Mouse (Mus musculus) CH12.LX (cell line): Measurements from ENCODE around the gene Fez2. TPM values are rescaled to one million over a fixed set of nuclear protein-coding genes. Genes with fewer than 3 reads are reported as not detected.

Experiments used
- DNase-seq: peaks from one replicate; pipeline ENCODE4 v3.0.0-alpha.2; 2013; ENCODE audit errors: extremely low read depth
- H3K27ac ChIP-seq: 2 replicates; pipeline ENCODE4 v1.5.1; 2012; ENCODE audit warnings: low read depth, mild to moderate bottlenecking, control low read depth, moderate library complexity; ENCODE audit not compliant: insufficient read depth
- H3K27me3 ChIP-seq: replicated peaks from 2 replicates; pipeline ENCODE3; 2012; ENCODE audit warnings: inconsistent platforms
- H3K36me3 ChIP-seq, 2 experiments: replicated peaks in 1 of 2; 2 replicates each; pipeline versions ENCODE3 to v1.6.1; 2012; ENCODE audit warnings: inconsistent platforms in 1 of 2, low read length in 1 of 2, mild to moderate bottlenecking in 1 of 2, mixed read lengths in 1 of 2, moderate library complexity in 1 of 2; ENCODE audit not compliant: control insufficient read depth in 1 of 2, insufficient read depth in 1 of 2
- H3K4me1 ChIP-seq, 2 experiments: 2 replicates each; pipeline ENCODE4 v1.6.1; 2012; ENCODE audit warnings: inconsistent platforms in 1 of 2, moderate library complexity in 1 of 2; ENCODE audit not compliant: insufficient read depth in 2 of 2, control insufficient read depth in 1 of 2
- H3K4me2 ChIP-seq: 2 replicates; pipeline ENCODE4 v1.6.1; 2012; ENCODE audit warnings: low read depth, mild to moderate bottlenecking, control low read depth; ENCODE audit not compliant: poor library complexity, insufficient read depth, severe bottlenecking
- H3K4me3 ChIP-seq, 3 experiments: fragments of 150-350 bp in 1 of 3; sonication (generic) in 1 of 3; replicated peaks in 1 of 3; 2 replicates each; pipeline versions ENCODE3 to v1.5.1; 2011 to 2012; ENCODE audit warnings: low read depth in 2 of 3, low read length in 2 of 3, mild to moderate bottlenecking in 2 of 3, moderate library complexity in 2 of 3, control low read depth in 1 of 3, improper control_type of control experiment in 1 of 3, inconsistent platforms in 1 of 3, mixed read lengths in 1 of 3; ENCODE audit not compliant: poor library complexity in 1 of 3
- H3K79me2 ChIP-seq: replicated peaks from 2 replicates; pipeline ENCODE4 v1.6.1; 2012; ENCODE audit warnings: mild to moderate bottlenecking, moderate library complexity; ENCODE audit not compliant: control insufficient read depth, poor library complexity, insufficient read depth, severe bottlenecking; ENCODE audit errors: extremely low read depth
- H3K9ac ChIP-seq: 2 replicates; pipeline ENCODE4 v1.6.1; 2012; ENCODE audit warnings: low read depth, mild to moderate bottlenecking, control low read depth, moderate library complexity; ENCODE audit not compliant: insufficient read depth
- H3K9me3 ChIP-seq: replicated peaks from 2 replicates; pipeline ENCODE3; 2012; ENCODE audit warnings: low read length, inconsistent platforms, mixed read lengths
- BHLHE40 ChIP-seq: IDR thresholded peaks from 2 replicates; pipeline ENCODE4 v1.6.1; 2011; ENCODE audit warnings: mild to moderate bottlenecking, low read depth, low read length, improper control_type of control experiment
- CHD1 ChIP-seq: IDR thresholded peaks from 2 replicates; pipeline ENCODE4 v1.6.1; 2012; ENCODE audit warnings: low read depth, low read length, improper control_type of control experiment, inconsistent platforms
- CHD2 ChIP-seq: IDR thresholded peaks from 2 replicates; pipeline ENCODE4 v1.6.1; 2011; ENCODE audit warnings: low read length, improper control_type of control experiment
- CTCF ChIP-seq, 2 experiments: IDR thresholded peaks in 1 of 2; conservative IDR thresholded peaks in 1 of 2; 2 replicates each; pipeline ENCODE4 v1.5.1; 2011 to 2012; ENCODE audit warnings: low read depth in 2 of 2, low read length in 2 of 2, improper control_type of control experiment in 1 of 2, inconsistent platforms in 1 of 2, mild to moderate bottlenecking in 1 of 2, moderate library complexity in 1 of 2
- E2F4 ChIP-seq: IDR thresholded peaks from 2 replicates; pipeline ENCODE4 v1.6.1; 2011; ENCODE audit warnings: low read depth, low read length, improper control_type of control experiment; ENCODE audit not compliant: insufficient replicate concordance
- ELF1 ChIP-seq: IDR thresholded peaks from 2 replicates; pipeline ENCODE4 v1.6.1; 2014; ENCODE audit warnings: low read depth, mild to moderate bottlenecking, inconsistent platforms, low read length, improper control_type of control experiment
- EP300 ChIP-seq: IDR thresholded peaks from 2 replicates; pipeline ENCODE4 v1.6.1; 2011; ENCODE audit warnings: low read length, improper control_type of control experiment
- ETS1 ChIP-seq: conservative IDR thresholded peaks from 2 replicates; pipeline ENCODE4 v1.6.1; 2012; ENCODE audit warnings: low read depth, mild to moderate bottlenecking, inconsistent platforms, low read length, improper control_type of control experiment, moderate library complexity
- GABPA ChIP-seq: IDR thresholded peaks from 2 replicates; pipeline ENCODE4 v1.6.1; 2012; ENCODE audit warnings: low read depth, low read length, improper control_type of control experiment, inconsistent platforms; ENCODE audit not compliant: insufficient replicate concordance
- HCFC1 ChIP-seq: IDR thresholded peaks from 2 replicates; pipeline ENCODE4 v1.6.1; 2012; ENCODE audit warnings: low read depth, mild to moderate bottlenecking, inconsistent platforms, low read length, improper control_type of control experiment
- IRF4 ChIP-seq: IDR thresholded peaks from 2 replicates; pipeline ENCODE4 v1.6.1; 2014; ENCODE audit warnings: low read depth, mild to moderate bottlenecking, inconsistent platforms, low read length, improper control_type of control experiment
- JUN ChIP-seq: IDR thresholded peaks from 2 replicates; pipeline ENCODE4 v1.6.1; 2011; ENCODE audit warnings: low read depth, mild to moderate bottlenecking, low read length, improper control_type of control experiment, moderate library complexity; ENCODE audit not compliant: insufficient read depth
- JUND ChIP-seq: conservative IDR thresholded peaks from 2 replicates; pipeline ENCODE4 v1.6.1; 2011; ENCODE audit warnings: low read depth, low read length, improper control_type of control experiment
- MAX ChIP-seq: IDR thresholded peaks from 2 replicates; pipeline ENCODE4 v1.6.1; 2011; ENCODE audit warnings: low read length, improper control_type of control experiment
- MEF2A ChIP-seq: IDR thresholded peaks from 2 replicates; pipeline ENCODE4 v1.6.1; 2014; ENCODE audit warnings: low read depth, mild to moderate bottlenecking, inconsistent platforms, low read length, improper control_type of control experiment, borderline replicate concordance
- MXI1 ChIP-seq: IDR thresholded peaks from 2 replicates; pipeline ENCODE4 v1.6.1; 2011; ENCODE audit warnings: mild to moderate bottlenecking, low read depth, low read length, improper control_type of control experiment
- MYC ChIP-seq: IDR thresholded peaks from 2 replicates; pipeline ENCODE4 v1.6.1; 2011; ENCODE audit warnings: low read depth, mild to moderate bottlenecking, improper control_type of control experiment, low read length
- NELFE ChIP-seq: IDR thresholded peaks from 2 replicates; pipeline ENCODE4 v1.6.1; 2011; ENCODE audit warnings: low read depth, low read length, improper control_type of control experiment
- NRF1 ChIP-seq: IDR thresholded peaks from 2 replicates; pipeline ENCODE4 v1.6.1; 2014; ENCODE audit warnings: low read depth, mild to moderate bottlenecking, inconsistent platforms, low read length, improper control_type of control experiment, moderate library complexity
- PAX5 ChIP-seq: IDR thresholded peaks from 2 replicates; pipeline ENCODE4 v1.6.1; 2012; ENCODE audit warnings: low read length, inconsistent platforms, mixed read lengths
- POLR2A ChIP-seq: IDR thresholded peaks from 2 replicates; pipeline ENCODE4 v1.6.1; 2011; ENCODE audit warnings: low read depth, mild to moderate bottlenecking, improper control_type of control experiment, low read length
- RAD21 ChIP-seq: IDR thresholded peaks from 2 replicates; pipeline ENCODE4 v1.6.1; 2011; ENCODE audit warnings: low read depth, mild to moderate bottlenecking, low read length, improper control_type of control experiment, moderate library complexity
- RCOR1 ChIP-seq: conservative IDR thresholded peaks from 2 replicates; pipeline ENCODE4 v1.6.1; 2012; ENCODE audit warnings: low read depth, mild to moderate bottlenecking, inconsistent platforms, low read length, improper control_type of control experiment
- SIN3A ChIP-seq: IDR thresholded peaks from 2 replicates; pipeline ENCODE4 v1.6.1; 2012; ENCODE audit warnings: low read length, improper control_type of control experiment, inconsistent platforms
- TBP ChIP-seq: conservative IDR thresholded peaks from 2 replicates; pipeline ENCODE4 v1.6.1; 2011; ENCODE audit warnings: low read depth, low read length, improper control_type of control experiment
- UBTF ChIP-seq: IDR thresholded peaks from 2 replicates; pipeline ENCODE4 v1.6.1; 2012; ENCODE audit warnings: low read depth, mild to moderate bottlenecking, inconsistent platforms, low read length, improper control_type of control experiment, moderate library complexity
- USF1 ChIP-seq: IDR thresholded peaks from 2 replicates; pipeline ENCODE4 v1.6.1; 2014; ENCODE audit warnings: low read depth, mild to moderate bottlenecking, inconsistent platforms, low read length, improper control_type of control experiment
- ZC3H11A ChIP-seq: IDR thresholded peaks from 2 replicates; pipeline ENCODE4 v1.6.1; 2012; ENCODE audit warnings: low read depth, mild to moderate bottlenecking, inconsistent platforms, low read length, improper control_type of control experiment
- ZMIZ1 ChIP-seq: IDR thresholded peaks from 2 replicates; pipeline ENCODE4 v1.6.1; 2012; ENCODE audit warnings: low read depth, mild to moderate bottlenecking, inconsistent platforms, low read length, improper control_type of control experiment
- ZNF384 ChIP-seq: IDR thresholded peaks from 2 replicates; pipeline ENCODE4 v1.6.1; 2012; ENCODE audit warnings: low read depth, low read length, improper control_type of control experiment, inconsistent platforms
- dilution Hi-C: fragments of 300-500 bp; cut with MboI; formaldehyde crosslinking; loops from 2 replicates; pipeline ENCODE4 v1.14.3; 2020; ENCODE audit warnings: low sequenced_read_pairs; ENCODE audit not compliant: extremely low pct_unique_long_range_greater_than_20kb, extremely low pct_ligation_motif_present
- in situ Hi-C: fragments of 300-500 bp; cut with MboI; formaldehyde crosslinking; loops from 3 replicates; pipeline ENCODE4 v1.14.3; 2019; ENCODE audit warnings: low sequenced_read_pairs, low pct_ligation_motif_present, low pct_unique_long_range_greater_than_20kb, mixed read lengths
- polyA plus RNA-seq: library from polyadenylated mRNA; unstranded; fragments of >175 nt; gene quantifications from 2 replicates; pipeline ENCODE4 v1.2.1, GENCODE M21; 2012; ENCODE audit warnings: low read depth; ENCODE audit not compliant: insufficient read length
- total RNA-seq, 2 experiments: library from RNA; depleted of rRNA; stranded (reverse); fragments of 300-350 nt in 1 of 2; fragments of >200 nt in 1 of 2; gene quantifications; 2 replicates each; pipeline ENCODE4 v1.2.3; 2012 to 2014

Gene Fez2
- total and polyA plus RNA-seq, 3 experiments, result 13.5 to 18.7 (median 14.2) TPM

- H3K4me3 ChIP-seq, result no peak overlapping the region
- peaks cover 15 to 42% of the 10 kb centered on the region in 2 experiments for H3K4me1 ChIP-seq
- no peak overlapping the region for H3K27ac ChIP-seq
- no peak for DNase-seq
- dilution Hi-C loops, result no loop called here
- TF ChIP-seq BHLHE40 (peak; percentile 53), ETS1 (no peak), SIN3A (no peak)
- H3K36me3 ChIP-seq, result peaks cover 47 to 72% of the 10 kb centered on the region in 2 experiments
- no peaks in the 10 kb centered on the region for H3K79me2 ChIP-seq
- no peak overlapping the region for H3K4me2 ChIP-seq
- no peak overlapping the region for H3K9ac ChIP-seq
- in situ Hi-C loops, result loop anchor here (5.0 kb wide), 1 partner anchor 167 kb away; no protein-coding TSS in a partner anchor
- no peaks in the 10 kb centered on the region for H3K9me3 ChIP-seq
- H3K27me3 ChIP-seq, result no peaks in the 10 kb centered on the region
Measured at GRCm38 (mm10) chr17:78364555-78365302, 53.2 kb downstream of the Fez2 start.

GRCm38 (mm10) chr17:78361939-78362728 lies 55.8 kb downstream of the Fez2 start:
- peak overlapping the region; percentile 77 for H3K4me2 ChIP-seq
- H3K79me2 ChIP-seq, result no peaks in the 10 kb centered on the region
- no peaks in the 10 kb centered on the region for H3K27me3 ChIP-seq
- dilution Hi-C loops, result no loop called here
- H3K4me3 ChIP-seq, result peak overlapping the region in 2 of 3 experiments; percentile 22 to 29
- in situ Hi-C loops, result no loop called here
- peak; percentile 87 for DNase-seq
- H3K27ac ChIP-seq, result peak overlapping the region; percentile 81
- H3K36me3 ChIP-seq, result peaks cover 40 to 65% of the 10 kb centered on the region in 2 experiments
- no peaks in the 10 kb centered on the region for H3K9me3 ChIP-seq
- peak overlapping the region; percentile 43 for H3K9ac ChIP-seq
- H3K4me1 ChIP-seq, result peaks cover 15 to 44% of the 10 kb centered on the region in 2 experiments
- TF ChIP-seq EP300 (peak; percentile 95), RAD21 (no peak; the same call in 1 of the 2 replicates), ZMIZ1 (no peak), ELF1 (peak; percentile 83), IRF4 (peak; percentile 96), E2F4 (no peak), NRF1 (no peak), MYC (peak; percentile 76), RCOR1 (peak; percentile 74; the same call in 1 of the 2 replicates), CTCF (conservative IDR thresholded peaks at IDR 0.05 in 1 of 2, IDR thresholded peaks at IDR 0.05 in 1 of 2; ENCODE audit: low read depth in 2 of 2, low read length in 2 of 2) (no peak), PAX5 (no peak), USF1 (no peak), MXI1 (peak; percentile 47; the same call in 1 of the 2 replicates), HCFC1 (peak; percentile 56), MAX (peak; percentile 60; the same call in 1 of the 2 replicates), JUND (no peak; the same call in 1 of the 2 replicates), MEF2A (peak; percentile 88), TBP (0 out of 2 replicates have a peak, but pooled peaks have one; percentile 17), UBTF (no peak), JUN (0 out of 2 replicates have a peak, but pooled peaks have one; percentile 18), CHD2 (peak; percentile 66), POLR2A (peak; percentile 56), NELFE (no peak), CHD1 (no peak), ZNF384 (no peak), GABPA (no peak), SIN3A (peak; percentile 88), ZC3H11A (no peak)
